Mouse (Mus musculus) liver, adult 2 months (tissue): ENCODE measurements around the gene Tenm3. TPM values are rescaled to one million over a fixed set of nuclear protein-coding genes. Genes with fewer than 3 reads are reported as not detected.

ENCODE experiments used
- DNase-seq: peaks from one replicate; pipeline ENCODE4 v3.0.0-alpha.2; 2011; ENCODE audit warnings: low read depth, low spot score; ENCODE audit errors: extremely low read depth
- H3K27ac ChIP-seq: fragments of 200-500 bp; replicated peaks from 2 replicates; pipeline ENCODE4 v1.5.1; 2012; ENCODE audit warnings: low read depth, mild to moderate bottlenecking, control low read depth, inconsistent platforms, low read length; ENCODE audit not compliant: insufficient read depth
- H3K27me3 ChIP-seq: fragments of 200-500 bp; 2 replicates; pipeline ENCODE4 v1.6.1; 2012; ENCODE audit warnings: mild to moderate bottlenecking, moderate library complexity, low read length, inconsistent platforms; ENCODE audit not compliant: control insufficient read depth, insufficient read depth
- H3K36me3 ChIP-seq: fragments of 200-500 bp; 2 replicates; pipeline ENCODE4 v1.6.1; 2012; ENCODE audit warnings: low read length, inconsistent platforms; ENCODE audit not compliant: control insufficient read depth, insufficient read depth
- H3K4me1 ChIP-seq: fragments of 200-500 bp; 2 replicates; pipeline ENCODE4 v1.6.1; 2011; ENCODE audit warnings: low read length; ENCODE audit not compliant: control insufficient read depth, insufficient read depth
- H3K4me3 ChIP-seq: fragments of 200-500 bp; 2 replicates; pipeline ENCODE4 v1.5.1; 2011; ENCODE audit warnings: low read depth, mild to moderate bottlenecking, control low read depth, low read length, moderate library complexity; ENCODE audit not compliant: insufficient read depth
- H3K79me2 ChIP-seq: fragments of 200-500 bp; 2 replicates; pipeline ENCODE4 v1.6.1; 2012; ENCODE audit warnings: inconsistent platforms, mild to moderate bottlenecking, low read length, moderate library complexity; ENCODE audit not compliant: control insufficient read depth, insufficient read depth
- H3K9ac ChIP-seq: fragments of 200-500 bp; 2 replicates; pipeline ENCODE4 v1.6.1; 2012; ENCODE audit warnings: low read depth, mild to moderate bottlenecking, control low read depth, inconsistent platforms, low read length
- CTCF ChIP-seq: fragments of 200-500 bp; IDR thresholded peaks from 2 replicates; pipeline ENCODE4 v1.5.1; 2011; ENCODE audit warnings: low read depth, low read length, control low read depth
- POLR2A ChIP-seq: fragments of 200-500 bp; IDR thresholded peaks from 2 replicates; pipeline ENCODE4 v1.6.1; 2011; ENCODE audit warnings: low read length, control low read depth; ENCODE audit not compliant: insufficient read depth; ENCODE audit errors: extremely low read depth
- WGBS: fragments of 180-500 bp; shearing (Covaris S2); methylation state at CpG from one replicate; pipeline ENCODE4 v1.1.7; 2018; 5-methylcytosine and 5-hydroxymethylcytosine counted together
- polyA plus RNA-seq: library from polyadenylated mRNA; depleted of rRNA; stranded (reverse); fragments of >200 nt; gene quantifications from 2 replicates; pipeline ENCODE4 v1.2.3, GENCODE M21; 2012
- total RNA-seq: library from RNA; depleted of rRNA; stranded (reverse); fragments of >200 nt; gene quantifications from 2 replicates; pipeline ENCODE4 v1.2.3, GENCODE M21; 2014

Tenm3 gene
- total and polyA plus RNA-seq, 2 experiments: 5.3 to 12.5 TPM

- 90% methylated on average over 16 of the region's 16 CpGs for WGBS
- no peak for TF ChIP-seq POLR2A
- TF ChIP-seq CTCF: no peak
- DNase-seq: no peak
Observed at GRCm38 (mm10) chr8:48766545-48767234, 77.1 kb downstream of the Tenm3 start.

GRCm38 (mm10) chr8:48765212-48765611 lies 78.5 kb downstream of the Tenm3 start:
- TF ChIP-seq POLR2A (no peak), CTCF (no peak)
- DNase-seq: no peak
- 73% methylated on average over 6 of the region's 6 CpGs for WGBS

More at GRCm38 (mm10) chr8:48766545-48767234, 77.1 kb downstream of the Tenm3 start:
- Histone ChIP-seq H3K9ac (no peak overlapping the region), H3K36me3 (no peaks in the 10 kb centered on the region), H3K4me1 (no peaks in the 10 kb centered on the region), H3K27ac (no peak overlapping the region), H3K79me2 (no peaks in the 10 kb centered on the region), H3K27me3 (no peaks in the 10 kb centered on the region), H3K4me3 (no peak overlapping the region)

GRCm38 (mm10) chr8:48764011-48764410 lies 79.7 kb downstream of the Tenm3 start:
- Histone ChIP-seq H3K4me1 (no peaks in the 10 kb centered on the region), H3K27ac (no peak overlapping the region), H3K36me3 (no peaks in the 10 kb centered on the region), H3K9ac (no peak overlapping the region), H3K79me2 (no peaks in the 10 kb centered on the region), H3K4me3 (no peak overlapping the region), H3K27me3 (no peaks in the 10 kb centered on the region)
- no peak for DNase-seq
- no peak for TF ChIP-seq CTCF
- TF ChIP-seq POLR2A: no peak
- WGBS: 78% methylated on average over 3 of the region's 3 CpGs

More at GRCm38 (mm10) chr8:48765212-48765611, 78.5 kb downstream of the Tenm3 start:
- no peaks in the 10 kb centered on the region for H3K79me2 ChIP-seq
- no peaks in the 10 kb centered on the region for H3K4me1 ChIP-seq
- no peaks in the 10 kb centered on the region for H3K36me3 ChIP-seq
- no peak overlapping the region for H3K9ac ChIP-seq
- H3K27me3 ChIP-seq: no peaks in the 10 kb centered on the region
- no peak overlapping the region for H3K4me3 ChIP-seq
- H3K27ac ChIP-seq: no peak overlapping the region

GRCm38 (mm10) chr8:48756874-48757273 lies 86.9 kb downstream of the Tenm3 start:
- H3K27ac ChIP-seq: no peak overlapping the region
- peaks cover 3% of the 10 kb centered on the region; the same call in 1 of the 2 replicates for H3K4me1 ChIP-seq
- H3K36me3 ChIP-seq: no peaks in the 10 kb centered on the region
- TF ChIP-seq POLR2A (no peak), CTCF (no peak)
- no peak for DNase-seq
- no peak overlapping the region for H3K9ac ChIP-seq
- no peaks in the 10 kb centered on the region for H3K79me2 ChIP-seq
- H3K27me3 ChIP-seq: no peaks in the 10 kb centered on the region
- WGBS: 82% methylated on average over 2 of the region's 2 CpGs
- H3K4me3 ChIP-seq: no peak overlapping the region

- peak; percentile 99 for DNase-seq
- Histone ChIP-seq H3K9ac (no peak overlapping the region), H3K79me2 (no peaks in the 10 kb centered on the region), H3K27ac (no peak overlapping the region), H3K4me3 (no peak overlapping the region), H3K36me3 (no peaks in the 10 kb centered on the region), H3K27me3 (no peaks in the 10 kb centered on the region), H3K4me1 (peaks cover 3% of the 10 kb centered on the region; the same call in 1 of the 2 replicates)
- TF ChIP-seq POLR2A (no peak), CTCF (0 out of 2 replicates have a peak, but pooled peaks have one; percentile 5)
- WGBS: 16% methylated on average over 7 of the region's 7 CpGs
Observed at GRCm38 (mm10) chr8:48755492-48755891, 88.3 kb downstream of the Tenm3 start.

GRCm38 (mm10) chr8:48754959-48755358 lies 88.8 kb downstream of the Tenm3 start:
- no peak overlapping the region for H3K4me3 ChIP-seq
- H3K27ac ChIP-seq: no peak overlapping the region
- peaks cover 3% of the 10 kb centered on the region; the same call in 1 of the 2 replicates for H3K4me1 ChIP-seq
- 54% methylated on average over 2 of the region's 2 CpGs for WGBS
- H3K27me3 ChIP-seq: no peaks in the 10 kb centered on the region
- no peaks in the 10 kb centered on the region for H3K79me2 ChIP-seq
- TF ChIP-seq POLR2A (no peak), CTCF (no peak)
- no peaks in the 10 kb centered on the region for H3K36me3 ChIP-seq
- H3K9ac ChIP-seq: no peak overlapping the region
- DNase-seq: peak; percentile 54
